Mouse (Mus musculus): ENCODE results near the gene Sh2d5. TPM values are rescaled to one million over a fixed set of nuclear protein-coding genes. Genes with fewer than 3 reads are reported as not detected.

Gene Sh2d5
- total and polyA plus RNA-seq, 3 experiments = 2.0 to 2.8 TPM; not detected in 1

DNA sequence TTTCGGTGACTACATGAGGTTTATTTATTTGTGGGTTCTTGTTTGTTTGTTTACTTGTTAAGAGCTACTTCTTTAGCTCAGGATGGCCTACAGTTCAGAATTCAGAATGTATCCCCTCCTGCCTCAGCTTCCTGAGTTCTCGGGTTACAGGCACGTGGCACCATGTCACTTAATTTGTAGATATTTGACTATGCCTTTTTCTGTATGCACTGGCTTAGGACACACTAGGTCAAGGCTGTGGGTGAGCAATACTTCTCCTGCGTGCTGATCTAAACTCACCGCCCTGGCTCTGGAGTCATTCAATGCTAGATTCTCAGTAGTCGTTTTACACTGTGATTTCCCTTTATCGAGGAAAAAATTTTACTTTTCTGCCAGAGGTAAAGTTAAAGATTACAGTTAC, 29.4 kb upstream of the Sh2d5 start:
- Histone ChIP-seq H3K36me3 (ENCODE audit: control insufficient read depth in 1 of 2, insufficient read depth in 2 of 2, low read length in 2 of 2) (peaks cover 16 to 23% of the 10 kb centered on the region in 2 experiments), H3K27ac (ENCODE audit: control insufficient read depth, low read depth, low read length) (no peak overlapping the region), H3K4me3 (ENCODE audit: control insufficient read depth in 1 of 2, insufficient read depth in 1 of 2, low read depth in 2 of 2, low read length in 2 of 2) (no peak overlapping the region), H3K9ac (ENCODE audit: control insufficient read depth, low read depth, low read length, poor library complexity, severe bottlenecking) (no peak overlapping the region), H3K27me3 (ENCODE audit: control insufficient read depth in 1 of 2, insufficient read depth in 2 of 2, low read length in 2 of 2) (no peaks in the 10 kb centered on the region), H3K9me3 (replicated peaks; ENCODE audit: insufficient read depth, low read length) (no peaks in the 10 kb centered on the region), H3K79me2 (ENCODE audit: control insufficient read depth, insufficient read depth, low read length, poor library complexity) (peaks cover 35% of the 10 kb centered on the region), H3K4me1 (ENCODE audit: control insufficient read depth in 1 of 2, insufficient read depth in 2 of 2, low read length in 2 of 2) (peaks cover 7 to 11% of the 10 kb centered on the region in 2 experiments)
- TF ChIP-seq SMC3 (IDR thresholded peaks at IDR 0.05; ENCODE audit: low read depth, low read length) (no peak), MYC (IDR thresholded peaks at IDR 0.05; ENCODE audit: low read depth, low read length) (no peak), MEF2A (IDR thresholded peaks at IDR 0.05; ENCODE audit: extremely low read depth, insufficient replicate concordance, low read depth, low read length, poor library complexity, severe bottlenecking) (no peak), MXI1 (IDR thresholded peaks at IDR 0.05; ENCODE audit: low read depth, low read length) (no peak), E2F4 (IDR thresholded peaks at IDR 0.05; ENCODE audit: borderline replicate concordance, low read depth, low read length) (no peak), ZNF384 (IDR thresholded peaks at IDR 0.05; ENCODE audit: low read depth, low read length) (no peak), BHLHE40 (IDR thresholded peaks at IDR 0.05; ENCODE audit: borderline replicate concordance, low read depth, low read length) (no peak), MAZ (IDR thresholded peaks at IDR 0.05; ENCODE audit: low read depth, low read length) (no peak), MAX (IDR thresholded peaks at IDR 0.05; ENCODE audit: low read length) (no peak), RCOR1 (IDR thresholded peaks at IDR 0.05; ENCODE audit: low read depth, low read length) (no peak), TBP (IDR thresholded peaks at IDR 0.05; ENCODE audit: low read depth, low read length) (no peak)
- no peak for DNase-seq (ENCODE audit: low read depth, low spot score)

DNA sequence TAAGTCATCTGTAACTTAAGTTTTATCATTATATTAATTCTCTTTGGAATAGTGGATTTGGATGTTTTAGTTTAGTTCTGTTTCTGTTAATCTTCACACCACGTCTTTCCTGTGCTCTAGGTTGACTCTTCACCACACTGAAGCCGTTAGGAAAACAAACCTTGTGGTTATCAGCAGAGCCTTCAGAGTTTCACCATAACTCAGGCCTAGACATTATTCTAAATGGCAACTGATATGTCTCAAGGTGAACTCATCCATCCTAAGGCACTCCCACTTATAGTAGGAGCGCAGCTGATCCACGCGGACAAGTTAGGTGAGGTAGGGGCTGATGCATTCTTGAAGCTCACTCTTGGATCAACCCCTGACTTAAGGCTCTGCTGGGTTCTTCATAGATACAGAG, 28.8 kb upstream of the Sh2d5 start:
- no peak for TF ChIP-seq CTCF (IDR thresholded peaks at IDR 0.05 in 2 of 3, conservative IDR thresholded peaks at IDR 0.05 in 1 of 3; ENCODE audit: control insufficient read depth in 1 of 3, insufficient read depth in 1 of 3, low read depth in 2 of 3, low read length in 3 of 3, poor library complexity in 1 of 3, severe bottlenecking in 1 of 3)
- no peak for TF ChIP-seq RAD21 (IDR thresholded peaks at IDR 0.05; ENCODE audit: low read depth, low read length)
- TF ChIP-seq CHD2 (IDR thresholded peaks at IDR 0.05; ENCODE audit: low read length) = no peak
- no peak for TF ChIP-seq RCOR1 (IDR thresholded peaks at IDR 0.05; ENCODE audit: low read depth, low read length)
- TF ChIP-seq ETS1 (IDR thresholded peaks at IDR 0.05; ENCODE audit: low read depth, low read length) = no peak
- Histone ChIP-seq H3K9ac (ENCODE audit: control insufficient read depth, low read depth, low read length, poor library complexity, severe bottlenecking) (no peak overlapping the region), H3K4me1 (ENCODE audit: control insufficient read depth in 1 of 2, insufficient read depth in 2 of 2, low read length in 2 of 2) (peaks cover 6 to 9% of the 10 kb centered on the region in 2 experiments), H3K27me3 (ENCODE audit: control insufficient read depth in 1 of 2, insufficient read depth in 2 of 2, low read length in 2 of 2) (no peaks in the 10 kb centered on the region), H3K9me3 (replicated peaks; ENCODE audit: insufficient read depth, low read length) (no peaks in the 10 kb centered on the region), H3K27ac (ENCODE audit: control insufficient read depth, low read depth, low read length) (no peak overlapping the region), H3K36me3 (ENCODE audit: control insufficient read depth in 1 of 2, insufficient read depth in 2 of 2, low read length in 2 of 2) (peaks cover 14 to 26% of the 10 kb centered on the region in 2 experiments), H3K4me3 (ENCODE audit: control insufficient read depth in 1 of 2, insufficient read depth in 1 of 2, low read depth in 2 of 2, low read length in 2 of 2) (no peak overlapping the region), H3K79me2 (ENCODE audit: control insufficient read depth, insufficient read depth, low read length, poor library complexity) (peaks cover 33% of the 10 kb centered on the region)
- DNase-seq (ENCODE audit: low read depth, low spot score) = no peak

DNA sequence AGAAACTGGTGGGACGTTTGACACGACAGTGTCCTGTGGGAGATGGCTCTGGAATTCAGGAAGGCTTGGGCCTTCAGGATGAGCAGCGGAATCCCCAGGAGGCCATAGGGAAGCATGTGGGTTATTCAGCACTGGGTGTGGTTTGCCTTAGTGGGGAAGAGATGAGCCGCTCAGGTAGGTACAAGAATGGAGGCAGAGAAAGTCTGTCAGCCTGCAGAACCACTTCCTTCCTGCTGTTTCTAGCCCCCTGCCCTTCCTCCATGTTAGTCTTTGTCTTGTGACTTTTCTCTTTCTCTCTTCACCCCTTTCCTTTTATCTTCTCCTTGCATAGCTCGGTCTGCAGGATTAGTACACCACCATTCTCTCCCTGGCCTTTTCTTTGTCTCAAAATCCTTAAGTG, 27.8 kb upstream of the Sh2d5 start:
- DNase-seq (ENCODE audit: low read depth, low spot score) = no peak
- Histone ChIP-seq H3K79me2 (ENCODE audit: control insufficient read depth, insufficient read depth, low read length, poor library complexity) (peaks cover 28% of the 10 kb centered on the region), H3K4me1 (ENCODE audit: control insufficient read depth in 1 of 2, insufficient read depth in 2 of 2, low read length in 2 of 2) (peaks cover 6 to 9% of the 10 kb centered on the region in 2 experiments), H3K36me3 (ENCODE audit: control insufficient read depth in 1 of 2, insufficient read depth in 2 of 2, low read length in 2 of 2) (peaks cover 14 to 29% of the 10 kb centered on the region in 2 experiments), H3K27me3 (ENCODE audit: control insufficient read depth in 1 of 2, insufficient read depth in 2 of 2, low read length in 2 of 2) (no peaks in the 10 kb centered on the region), H3K4me3 (ENCODE audit: control insufficient read depth in 1 of 2, insufficient read depth in 1 of 2, low read depth in 2 of 2, low read length in 2 of 2) (no peak overlapping the region), H3K9ac (ENCODE audit: control insufficient read depth, low read depth, low read length, poor library complexity, severe bottlenecking) (no peak overlapping the region), H3K27ac (ENCODE audit: control insufficient read depth, low read depth, low read length) (no peak overlapping the region), H3K9me3 (replicated peaks; ENCODE audit: insufficient read depth, low read length) (no peaks in the 10 kb centered on the region)
- TF ChIP-seq NELFE (IDR thresholded peaks at IDR 0.05; ENCODE audit: low read depth, low read length) = no peak
- no peak for TF ChIP-seq POLR2AphosphoS2 (IDR thresholded peaks at IDR 0.05; ENCODE audit: low read length)
- TF ChIP-seq GABPA (IDR thresholded peaks at IDR 0.05; ENCODE audit: low read depth, low read length) = no peak
- TF ChIP-seq JUND (IDR thresholded peaks at IDR 0.05; ENCODE audit: low read depth, low read length) = no peak
- no peak for TF ChIP-seq MYB (IDR thresholded peaks at IDR 0.05; ENCODE audit: low read depth, low read length)
- TF ChIP-seq E2F4 (IDR thresholded peaks at IDR 0.05; ENCODE audit: borderline replicate concordance, low read depth, low read length) = no peak
- TF ChIP-seq TCF12 (IDR thresholded peaks at IDR 0.05; ENCODE audit: low read depth, low read length) = no peak
- no peak for TF ChIP-seq MAX (IDR thresholded peaks at IDR 0.05; ENCODE audit: low read length)
- TF ChIP-seq ELF1 (IDR thresholded peaks at IDR 0.05; ENCODE audit: low read depth, low read length) = no peak
- no peak for TF ChIP-seq MEF2A (IDR thresholded peaks at IDR 0.05; ENCODE audit: extremely low read depth, insufficient replicate concordance, low read depth, low read length, poor library complexity, severe bottlenecking)
- no peak for TF ChIP-seq EP300 (IDR thresholded peaks at IDR 0.05; ENCODE audit: low read depth in 1 of 2, low read length in 2 of 2)
- no peak for TF ChIP-seq NRF1 (IDR thresholded peaks at IDR 0.05; ENCODE audit: insufficient read depth, low read depth, low read length, poor library complexity, severe bottlenecking)
- no peak for TF ChIP-seq CTCF (IDR thresholded peaks at IDR 0.05 in 2 of 3, conservative IDR thresholded peaks at IDR 0.05 in 1 of 3; ENCODE audit: control insufficient read depth in 1 of 3, insufficient read depth in 1 of 3, low read depth in 2 of 3, low read length in 3 of 3, poor library complexity in 1 of 3, severe bottlenecking in 1 of 3)
- TF ChIP-seq ZNF384 (IDR thresholded peaks at IDR 0.05; ENCODE audit: low read depth, low read length) = no peak
